ENCODE assay signal across 17 mouse cellular contexts in genomic region chr9:34328723-34329122, GRCm38 (mm10).
DNase-seq lines count a peak whose midpoint lies in the region; ATAC-seq and TF ChIP-seq lines count a peak whose summit lies in the region.
"Had no signal": no experiment of that assay in that cellular context is flagged by ENCODE, and none has a peak within 500 bp of the region (broad histone marks: within the 10 kb centered on the region; RNA-seq: fewer than 3 reads in every experiment).

No protein-coding gene starts in this region.

- H3K27me3 ChIP-seq in kidney, postnatal 0 days (ENCODE audit: insufficient read depth, low read length) = no peaks in the 10 kb centered on the region
- H3K27me3 ChIP-seq in Patski = no peaks in the 10 kb centered on the region
- H3K27me3 ChIP-seq: heart, embryonic 12.5 days; liver, embryonic 12.5 days; midbrain, embryonic 13.5 days had no signal

- no peak for ATAC-seq in kidney, postnatal 0 days (replicated peaks; ENCODE audit: low FRiP score, low read depth)
- no peak for ATAC-seq in Patski
- ATAC-seq: forebrain, postnatal 0 days; liver, embryonic 12.5 days; midbrain, embryonic 13.5 days had no signal

- H3K4me3 ChIP-seq in kidney, postnatal 0 days (replicated peaks; ENCODE audit: low read depth, low read length) = no peak overlapping the region
- H3K4me3 ChIP-seq: heart, embryonic 12.5 days; liver, embryonic 12.5 days; midbrain, embryonic 13.5 days; myocyte had no signal

- no peak overlapping the region for H3K9ac ChIP-seq in kidney, postnatal 0 days (ENCODE audit: low read depth, low read length)
- H3K9ac ChIP-seq: forebrain, postnatal 0 days; heart, embryonic 12.5 days; liver, embryonic 12.5 days; midbrain, embryonic 13.5 days had no signal

- DNase-seq in kidney, postnatal 0 days (ENCODE audit: low spot score) = no peak
- DNase-seq in kidney, adult 8-10 months = no peak
- peak; percentile 15 for DNase-seq in retina, embryonic 14.5 days (ENCODE audit: low spot score)
- no peak for DNase-seq in retina, postnatal 1 day
- no peak for DNase-seq in Patski (ENCODE audit: low read depth, low spot score)
- no peak for DNase-seq in adipocyte (ENCODE audit: low spot score)
- DNase-seq in right cerebral cortex, postnatal 25 days = no peak
- DNase-seq: adrenal gland, postnatal 10 days; cerebellum, postnatal 14 days; forebrain, postnatal 0 days; kidney, adult 2 months; kidney, postnatal 25 days; thymus, postnatal 14 days had no signal

- H3K4me2 ChIP-seq in kidney, postnatal 0 days (ENCODE audit: low read length) = no peak overlapping the region
- H3K4me2 ChIP-seq: heart, embryonic 12.5 days; liver, embryonic 12.5 days; midbrain, embryonic 13.5 days had no signal

- TF ChIP-seq CTCF in kidney, postnatal 0 days (IDR thresholded peaks at IDR 0.05; ENCODE audit: low read depth) = peak; percentile 33
- peak; percentile 43 for TF ChIP-seq CTCF in Patski (IDR thresholded peaks at IDR 0.05)

- no peaks in the 10 kb centered on the region for H3K9me3 ChIP-seq in kidney, postnatal 0 days (replicated peaks; ENCODE audit: low read length)
- H3K9me3 ChIP-seq: heart, embryonic 12.5 days; liver, embryonic 12.5 days; midbrain, embryonic 13.5 days had no signal

- POLR2A ChIA-PET in Patski (lab: Charles Lee) = interaction anchor here (0.6 kb wide), 1 partner anchor 740 kb away, joined by 4 read pairs; no protein-coding TSS in a partner anchor

- WGBS in kidney, postnatal 0 days = 80% methylated on average over 1 of the region's 1 CpGs

- no peak overlapping the region for H3K27ac ChIP-seq in kidney, postnatal 0 days
- H3K27ac ChIP-seq: liver, embryonic 12.5 days; midbrain, embryonic 13.5 days had no signal

- H3K4me1 ChIP-seq in kidney, postnatal 0 days (replicated peaks; ENCODE audit: insufficient read depth, low read length) = no peaks in the 10 kb centered on the region
- H3K4me1 ChIP-seq: heart, embryonic 12.5 days; liver, embryonic 12.5 days; midbrain, embryonic 13.5 days had no signal

- H3K36me3 ChIP-seq in kidney, postnatal 0 days (ENCODE audit: insufficient read depth, low read length) = no peaks in the 10 kb centered on the region
- H3K36me3 ChIP-seq: heart, embryonic 12.5 days; liver, embryonic 12.5 days; midbrain, embryonic 13.5 days had no signal

- CTCF ChIA-PET in Patski (lab: Charles Lee) = no interaction called here

- in situ Hi-C loops in Patski (cut with MboI; ENCODE audit: low pct_unique_long_range_greater_than_20kb) = no loop called here
